ENCODE assay signal across 9 mouse cellular contexts in genomic region chr1:125789804-125790203, GRCm38 (mm10).
A peak's percentile ranks its signal among the peaks of the same experiment; 100 is the strongest.
DNase-seq lines count a peak whose midpoint lies in the region; ATAC-seq and TF ChIP-seq lines count a peak whose summit lies in the region.
"Had no signal": no experiment of that assay in that cellular context is flagged by ENCODE, and none has a peak within 500 bp of the region (broad histone marks: within the 10 kb centered on the region; RNA-seq: fewer than 3 reads in every experiment).

No protein-coding gene starts in this region.

- H3K4me3 ChIP-seq in liver, embryonic 12.5 days, result no peak overlapping the region
- H3K4me3 ChIP-seq in forebrain, embryonic 11.5 days (ENCODE audit: low read depth, low read length), result no peak overlapping the region
- H3K4me3 ChIP-seq in limb, embryonic 10.5 days, result no peak overlapping the region
- H3K4me3 ChIP-seq in olfactory bulb, adult 2 months (ENCODE audit: insufficient read depth, low read depth, low read length), result no peak overlapping the region
- H3K4me3 ChIP-seq: embryonic facial prominence, embryonic 12.5 days had no signal

- no peaks in the 10 kb centered on the region for H3K4me1 ChIP-seq in liver, embryonic 12.5 days
- H3K4me1 ChIP-seq in forebrain, embryonic 11.5 days (replicated peaks; ENCODE audit: control insufficient read depth, insufficient read depth, low read length), result no peaks in the 10 kb centered on the region
- H3K4me1 ChIP-seq in limb, embryonic 10.5 days, result no peaks in the 10 kb centered on the region
- H3K4me1 ChIP-seq in olfactory bulb, adult 2 months (ENCODE audit: control insufficient read depth, insufficient read depth, low read length), result no peaks in the 10 kb centered on the region
- H3K4me1 ChIP-seq: embryonic facial prominence, embryonic 12.5 days had no signal

- WGBS in liver, embryonic 12.5 days (ENCODE audit: insufficient replicate concordance), result 29% methylated on average over 4 of the region's 4 CpGs
- 19% methylated on average over 4 of the region's 4 CpGs for WGBS in forebrain, embryonic 11.5 days
- WGBS in limb, embryonic 10.5 days, result 34% methylated on average over 4 of the region's 4 CpGs
- whole genome bisulfite sequencing in olfactory bulb, adult 2 months, result 47% methylated on average over 4 of the region's 4 CpGs

- no peak for ATAC-seq in liver, embryonic 12.5 days
- ATAC-seq in forebrain, embryonic 11.5 days (replicated peaks; ENCODE audit: low FRiP score), result peak; percentile 74

- no peaks in the 10 kb centered on the region for H3K9me3 ChIP-seq in liver, embryonic 12.5 days (replicated peaks)
- no peaks in the 10 kb centered on the region for H3K9me3 ChIP-seq in forebrain, embryonic 11.5 days (ENCODE audit: control insufficient read depth, low read length)
- no peaks in the 10 kb centered on the region for H3K9me3 ChIP-seq in limb, embryonic 10.5 days (replicated peaks)
- H3K9me3 ChIP-seq: embryonic facial prominence, embryonic 12.5 days had no signal

- peak; percentile 41; the same call in 1 of the 2 replicates for TF ChIP-seq CTCF in olfactory bulb, adult 2 months (IDR thresholded peaks at IDR 0.05; ENCODE audit: insufficient read depth, low read depth, low read length)

- no peaks in the 10 kb centered on the region for H3K27me3 ChIP-seq in liver, embryonic 12.5 days (replicated peaks)
- H3K27me3 ChIP-seq in forebrain, embryonic 11.5 days (ENCODE audit: control insufficient read depth, insufficient read depth, low read length), result no peaks in the 10 kb centered on the region
- H3K27me3 ChIP-seq in limb, embryonic 10.5 days (ENCODE audit: low read depth, poor library complexity, severe bottlenecking), result no peaks in the 10 kb centered on the region
- H3K27me3 ChIP-seq: embryonic facial prominence, embryonic 12.5 days had no signal

- H3K9ac ChIP-seq in liver, embryonic 12.5 days, result no peak overlapping the region
- no peak overlapping the region for H3K9ac ChIP-seq in forebrain, embryonic 11.5 days (ENCODE audit: low read length)
- H3K9ac ChIP-seq: embryonic facial prominence, embryonic 12.5 days had no signal

- no peaks in the 10 kb centered on the region for H3K36me3 ChIP-seq in liver, embryonic 12.5 days
- H3K36me3 ChIP-seq in forebrain, embryonic 11.5 days (ENCODE audit: control insufficient read depth, insufficient read depth, low read length), result no peaks in the 10 kb centered on the region
- H3K36me3 ChIP-seq in limb, embryonic 10.5 days, result no peaks in the 10 kb centered on the region
- H3K36me3 ChIP-seq: embryonic facial prominence, embryonic 12.5 days had no signal

- no peak overlapping the region for H3K4me2 ChIP-seq in liver, embryonic 12.5 days
- no peak overlapping the region for H3K4me2 ChIP-seq in forebrain, embryonic 11.5 days (ENCODE audit: low read depth, low read length, severe bottlenecking)
- H3K4me2 ChIP-seq: embryonic facial prominence, embryonic 12.5 days had no signal

- H3K27ac ChIP-seq in liver, embryonic 12.5 days, result no peak overlapping the region
- no peak overlapping the region for H3K27ac ChIP-seq in forebrain, embryonic 11.5 days (ENCODE audit: low read depth, low read length)
- no peak overlapping the region for H3K27ac ChIP-seq in limb, embryonic 10.5 days
- H3K27ac ChIP-seq in olfactory bulb, adult 2 months (ENCODE audit: insufficient read depth, low read depth, low read length), result no peak overlapping the region
- H3K27ac ChIP-seq: embryonic facial prominence, embryonic 12.5 days had no signal

- no peak for TF ChIP-seq POLR2A in olfactory bulb, adult 2 months (IDR thresholded peaks at IDR 0.05; ENCODE audit: insufficient read depth, low read depth, low read length)

- peak; percentile 53 for DNase-seq in liver
- DNase-seq in c-Kit-positive CD71-negative TER-119-negative erythroid progenitor cells, embryonic 14.5 days (ENCODE audit: low read depth), result peak; percentile 34
- DNase-seq in forebrain, embryonic 11.5 days (ENCODE audit: low spot score), result peak; percentile 86
- peak; percentile 68 for DNase-seq in kidney, adult 9 months
- DNase-seq in limb, embryonic 10.5 days (ENCODE audit: low spot score), result peak; percentile 78
- no peak for DNase-seq in T-cell, adult 2 months (ENCODE audit: low spot score)
